ENCODE assay signal across 25 mouse cellular contexts in the genomic region with DNA sequence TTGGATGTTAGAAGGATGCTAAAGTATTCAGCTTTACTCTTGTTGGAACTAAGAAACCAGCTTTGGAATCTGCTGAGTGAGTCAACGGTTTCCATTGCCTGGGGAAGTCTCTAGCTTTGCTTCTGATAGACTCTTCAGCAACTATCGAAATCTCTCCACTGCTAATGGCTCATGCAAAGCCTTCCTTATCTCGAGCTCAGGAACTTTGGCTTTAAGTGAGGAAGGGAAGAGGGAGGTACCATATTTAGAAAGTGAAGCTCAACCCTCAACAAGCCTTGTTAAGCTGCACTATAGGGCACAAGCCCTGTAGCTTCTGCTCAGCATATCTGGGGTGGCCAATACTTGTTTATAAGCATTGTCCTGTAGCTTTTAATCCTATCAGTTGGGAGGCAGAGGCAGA. TPM values are rescaled to one million over a fixed set of nuclear protein-coding genes. Genes with fewer than 3 reads are reported as not detected.
DNase-seq lines count a peak whose midpoint lies in the region; ATAC-seq lines count a peak whose summit lies in the region.
"Had no signal": no experiment of that assay in that cellular context is flagged by ENCODE, and none has a peak within 500 bp of the region (broad histone marks: within the 10 kb centered on the region; RNA-seq: fewer than 3 reads in every experiment).

No protein-coding gene starts in this region.

- peak overlapping the region; percentile 62; the same call in 1 of the 2 replicates for H3K27ac ChIP-seq in heart, embryonic 11.5 days (ENCODE audit: low read depth, low read length)
- 0 out of 2 replicates have a peak overlapping the region, but pooled peaks have one; percentile 16 for H3K27ac ChIP-seq in embryonic facial prominence, embryonic 14.5 days (replicated peaks; ENCODE audit: low read depth, low read length)
- H3K27ac ChIP-seq: forebrain, embryonic 12.5 days; hindbrain, embryonic 13.5 days; left cerebral cortex, adult 2 months; liver, embryonic 13.5 days; macrophage; midbrain, embryonic 13.5 days had no signal

- H3K36me3 ChIP-seq in heart, embryonic 11.5 days (ENCODE audit: control insufficient read depth, insufficient read depth, low read length): peaks cover 15% of the 10 kb centered on the region
- H3K36me3 ChIP-seq in megakaryocyte, embryonic 14.5 days (replicated peaks; ENCODE audit: low read length): peaks cover 43% of the 10 kb centered on the region
- H3K36me3 ChIP-seq in embryonic facial prominence, embryonic 14.5 days (ENCODE audit: control insufficient read depth, insufficient read depth, low read length): peaks cover 37% of the 10 kb centered on the region

- H3K4me1 ChIP-seq in heart, embryonic 11.5 days (ENCODE audit: control insufficient read depth, insufficient read depth, low read length): peaks cover 14% of the 10 kb centered on the region
- H3K4me1 ChIP-seq in megakaryocyte, embryonic 14.5 days: peaks cover 39% of the 10 kb centered on the region
- H3K4me1 ChIP-seq in embryonic facial prominence, embryonic 14.5 days (ENCODE audit: control insufficient read depth, insufficient read depth, low read length): peaks cover 11% of the 10 kb centered on the region
- H3K4me1 ChIP-seq: hindbrain, embryonic 13.5 days had no signal

- H3K4me2 ChIP-seq in heart, embryonic 11.5 days: peak overlapping the region; percentile 9
- H3K4me2 ChIP-seq in embryonic facial prominence, embryonic 14.5 days (ENCODE audit: low read depth, low read length): no peak overlapping the region
- H3K4me2 ChIP-seq: forebrain, embryonic 12.5 days; hindbrain, embryonic 13.5 days; liver, embryonic 13.5 days; lung, embryonic 14.5 days; midbrain, embryonic 13.5 days had no signal

- WGBS in heart, embryonic 11.5 days (ENCODE audit: insufficient replicate concordance): 5% methylated on average over 3 of the region's 3 CpGs
- WGBS in embryonic facial prominence, embryonic 14.5 days: 32% methylated on average over 3 of the region's 3 CpGs

- H3K9ac ChIP-seq in heart, embryonic 11.5 days (ENCODE audit: low read depth, low read length): no peak overlapping the region
- no peak overlapping the region for H3K9ac ChIP-seq in embryonic facial prominence, embryonic 14.5 days (ENCODE audit: low read depth, low read length)
- H3K9ac ChIP-seq: forebrain, embryonic 12.5 days; hindbrain, embryonic 13.5 days; liver, embryonic 13.5 days; lung, embryonic 14.5 days; midbrain, embryonic 13.5 days had no signal

- no peak for DNase-seq in heart, postnatal 25 days (ENCODE audit: low spot score)
- no peak for DNase-seq in embryonic facial prominence, embryonic 14.5 days (ENCODE audit: low spot score)
- no peak for DNase-seq in gastrocnemius, postnatal 14 days
- no peak for DNase-seq in testis, postnatal 10 days (ENCODE audit: low spot score)
- DNase-seq: cerebellum, adult 2 months; cerebellum, postnatal 36 days; heart, postnatal 10 days; kidney, adult 8-10 months; kidney, postnatal 14 days; left cerebral cortex, postnatal 4 days; liver, embryonic 13.5 days; lung, embryonic 14.5 days; thymus, postnatal 36 days had no signal

- intact Hi-C loops in heart, postnatal 25 days (cut with DNase I): no loop called here
- intact Hi-C loops in gastrocnemius, postnatal 14 days (cut with DNase I; ENCODE audit: low total_unique reads): loop anchor here (5.0 kb wide), 1 partner anchor 115 kb away; no protein-coding TSS in a partner anchor

- no peak overlapping the region for H3K4me3 ChIP-seq in heart, embryonic 11.5 days (ENCODE audit: low read depth, low read length)
- H3K4me3 ChIP-seq in megakaryocyte, embryonic 14.5 days (replicated peaks): peak overlapping the region; percentile 50
- H3K4me3 ChIP-seq in embryonic facial prominence, embryonic 14.5 days (ENCODE audit: low read depth, low read length): no peak overlapping the region
- H3K4me3 ChIP-seq: forebrain, embryonic 12.5 days; hindbrain, embryonic 13.5 days; left cerebral cortex, adult 2 months; liver, embryonic 13.5 days; midbrain, embryonic 13.5 days had no signal

- H3K9me3 ChIP-seq in heart, embryonic 11.5 days (replicated peaks; ENCODE audit: control insufficient read depth, low read length): no peaks in the 10 kb centered on the region
- H3K9me3 ChIP-seq in megakaryocyte, embryonic 14.5 days: no peaks in the 10 kb centered on the region
- no peaks in the 10 kb centered on the region for H3K9me3 ChIP-seq in embryonic facial prominence, embryonic 14.5 days (ENCODE audit: control insufficient read depth, low read length)
- H3K9me3 ChIP-seq: forebrain, embryonic 12.5 days; G1E; hindbrain, embryonic 13.5 days; liver, embryonic 13.5 days; midbrain, embryonic 13.5 days had no signal

- H3K27me3 ChIP-seq in heart, embryonic 11.5 days (ENCODE audit: control insufficient read depth, insufficient read depth, low read length): no peaks in the 10 kb centered on the region
- H3K27me3 ChIP-seq in megakaryocyte, embryonic 14.5 days (replicated peaks): no peaks in the 10 kb centered on the region
- H3K27me3 ChIP-seq in embryonic facial prominence, embryonic 14.5 days (replicated peaks; ENCODE audit: control insufficient read depth, insufficient read depth, low read length): no peaks in the 10 kb centered on the region
- H3K27me3 ChIP-seq: forebrain, embryonic 12.5 days; hindbrain, embryonic 13.5 days; liver, embryonic 13.5 days; midbrain, embryonic 13.5 days had no signal

- ATAC-seq in heart, embryonic 11.5 days (replicated peaks; ENCODE audit: insufficient number of reproducible peaks, low FRiP score, low TSS enrichment): peak; percentile 52; the same call in 1 of the 2 replicates
- no peak for ATAC-seq in megakaryocyte, adult 5-6 weeks (ENCODE audit: poor library complexity, severe bottlenecking)
- no peak for ATAC-seq in embryonic facial prominence, embryonic 14.5 days (ENCODE audit: low read depth)
- ATAC-seq: inflammation-experienced regulatory T-cells, adult 6 months; midbrain, embryonic 13.5 days had no signal

RNA-seq across cellular contexts. Expression of a gene that starts 8.2 kb away (rescaled TPM):
- 0.14 and 0.20 TPM in 2 replicates for polyA plus RNA-seq in heart, embryonic 11.5 days (2014; fragmentation: Nextera tagmentation; extraction: Ambion mirVana)
- total RNA-seq in heart, postnatal 25 days (2021): not detected
- polyA plus RNA-seq in megakaryocyte, embryonic 14.5 days (2012; ENCODE audit: insufficient read depth, low replicate concordance): not detected in 2 replicates
- total RNA-seq in megakaryocyte, adult 5-6 weeks (2015): not detected in 2 replicates
- not detected in 2 replicates for total RNA-seq in megakaryocyte, adult 5-6 weeks (2017)
- 0.71 and 4.3 TPM in 2 replicates for polyA plus RNA-seq in embryonic facial prominence, embryonic 14.5 days (2014; fragmentation: Nextera tagmentation; extraction: Ambion mirVana)
- not detected for total RNA-seq in gastrocnemius, postnatal 14 days (2021)
- total RNA-seq: adrenal gland, adult 18-20 months; gastrocnemius, adult 8-10 months; heart, postnatal 10 days had no signal
- polyA plus RNA-seq: inflammation-experienced regulatory T-cells, adult 6 months; liver, embryonic 13.5 days had no signal

RNA-seq across cellular contexts. Expression of a gene that starts 9.2 kb away (rescaled TPM):
- polyA plus RNA-seq in heart, embryonic 11.5 days (2014; fragmentation: Nextera tagmentation; extraction: Ambion mirVana): 20.6 and 20.8 TPM in 2 replicates
- 1 to 10 TPM; 7.6 to 8.8 TPM for total RNA-seq in heart, postnatal 25 days (2021)
- 4.0 and 10.9 TPM in 2 replicates for polyA plus RNA-seq in megakaryocyte, embryonic 14.5 days (2012; ENCODE audit: insufficient read depth, low replicate concordance)
- 24.1 and 27.0 TPM in 2 replicates for total RNA-seq in megakaryocyte, adult 5-6 weeks (2015)
- 23.2 and 27.0 TPM in 2 replicates for total RNA-seq in megakaryocyte, adult 5-6 weeks (2017)
- polyA plus RNA-seq in embryonic facial prominence, embryonic 14.5 days (2014; fragmentation: Nextera tagmentation; extraction: Ambion mirVana): 26.2 and 29.9 TPM in 2 replicates
- total RNA-seq in gastrocnemius, postnatal 14 days (2021): 1 to 10 TPM; 5.6 to 5.8 TPM

RNA-seq across cellular contexts. Expression of a gene that starts 27.7 kb away (rescaled TPM):
- polyA plus RNA-seq in heart, embryonic 11.5 days (2014; fragmentation: Nextera tagmentation; extraction: Ambion mirVana): 53.4 and 55.4 TPM in 2 replicates
- 10 to 100 TPM; 21.1 to 22.0 TPM for total RNA-seq in heart, postnatal 25 days (2021)
- 41.3 and 52.8 TPM in 2 replicates for polyA plus RNA-seq in megakaryocyte, embryonic 14.5 days (2012; ENCODE audit: insufficient read depth, low replicate concordance)
- 40.2 and 45.5 TPM in 2 replicates for total RNA-seq in megakaryocyte, adult 5-6 weeks (2015)
- total RNA-seq in megakaryocyte, adult 5-6 weeks (2017): 45.6 and 49.1 TPM in 2 replicates
- 53.5 and 56.4 TPM in 2 replicates for polyA plus RNA-seq in embryonic facial prominence, embryonic 14.5 days (2014; fragmentation: Nextera tagmentation; extraction: Ambion mirVana)
- 10 to 100 TPM in 1 of 2 experiments, 1 to 10 TPM in 1; 8.4 to 10.1 TPM for total RNA-seq in gastrocnemius, postnatal 14 days (2021)

RNA-seq across cellular contexts. Expression of a gene that starts 40.9 kb away (rescaled TPM):
- polyA plus RNA-seq in heart, embryonic 11.5 days (2014; fragmentation: Nextera tagmentation; extraction: Ambion mirVana): 61.9 and 65.9 TPM in 2 replicates
- 10 to 100 TPM; 25.9 to 27.0 TPM for total RNA-seq in heart, postnatal 25 days (2021)
- polyA plus RNA-seq in megakaryocyte, embryonic 14.5 days (2012; ENCODE audit: insufficient read depth, low replicate concordance): 1.6 and 16.3 TPM in 2 replicates
- total RNA-seq in megakaryocyte, adult 5-6 weeks (2015): 30.6 and 36.1 TPM in 2 replicates
- 61.7 and 64.0 TPM in 2 replicates for total RNA-seq in megakaryocyte, adult 5-6 weeks (2017)
- 72.5 and 81.2 TPM in 2 replicates for polyA plus RNA-seq in embryonic facial prominence, embryonic 14.5 days (2014; fragmentation: Nextera tagmentation; extraction: Ambion mirVana)
- total RNA-seq in gastrocnemius, postnatal 14 days (2021): 10 to 100 TPM; 27.2 to 29.3 TPM
